Mouse (Mus musculus): ENCODE data around the gene Pde4b. TPM values are rescaled to one million over a fixed set of nuclear protein-coding genes. Genes with fewer than 3 reads are reported as not detected.

Gene Pde4b
- polyA plus RNA-seq, 1 experiment from 2014 or later: 9.9 TPM

DNA sequence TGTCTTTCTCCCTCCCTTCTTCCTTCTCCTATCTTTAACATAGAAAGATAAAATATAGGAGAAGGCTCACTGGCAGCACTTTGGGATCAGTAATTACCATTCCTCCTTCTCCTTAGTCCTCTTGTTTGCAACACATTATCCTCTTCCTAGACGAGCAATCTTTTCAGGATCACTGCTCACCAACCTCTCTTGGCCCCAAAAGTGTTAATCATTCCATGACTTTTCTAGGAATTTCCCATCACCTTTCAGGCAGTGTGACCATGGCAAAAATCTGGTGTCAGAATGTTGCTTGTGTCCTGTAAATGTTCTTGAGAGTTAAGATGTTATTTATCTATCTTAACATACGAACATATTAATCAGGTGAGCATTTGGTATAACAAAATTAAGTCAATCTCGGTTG lies 369.1 kb downstream of the Pde4b start:
- Histone ChIP-seq H3K4me2 (replicated peaks) (no peak overlapping the region), H3K27ac (replicated peaks) (no peak overlapping the region), H3K9me3 (no peaks in the 10 kb centered on the region), H3K4me3 (no peak overlapping the region), H3K27me3 (no peaks in the 10 kb centered on the region), H3K9ac (replicated peaks) (no peak overlapping the region), H3K36me3 (no peaks in the 10 kb centered on the region), H3K4me1 (no peaks in the 10 kb centered on the region)
- WGBS: 70% methylated on average over 3 of the region's 3 CpGs
- no peak for ATAC-seq (ENCODE audit: low FRiP score, low read depth)

DNA sequence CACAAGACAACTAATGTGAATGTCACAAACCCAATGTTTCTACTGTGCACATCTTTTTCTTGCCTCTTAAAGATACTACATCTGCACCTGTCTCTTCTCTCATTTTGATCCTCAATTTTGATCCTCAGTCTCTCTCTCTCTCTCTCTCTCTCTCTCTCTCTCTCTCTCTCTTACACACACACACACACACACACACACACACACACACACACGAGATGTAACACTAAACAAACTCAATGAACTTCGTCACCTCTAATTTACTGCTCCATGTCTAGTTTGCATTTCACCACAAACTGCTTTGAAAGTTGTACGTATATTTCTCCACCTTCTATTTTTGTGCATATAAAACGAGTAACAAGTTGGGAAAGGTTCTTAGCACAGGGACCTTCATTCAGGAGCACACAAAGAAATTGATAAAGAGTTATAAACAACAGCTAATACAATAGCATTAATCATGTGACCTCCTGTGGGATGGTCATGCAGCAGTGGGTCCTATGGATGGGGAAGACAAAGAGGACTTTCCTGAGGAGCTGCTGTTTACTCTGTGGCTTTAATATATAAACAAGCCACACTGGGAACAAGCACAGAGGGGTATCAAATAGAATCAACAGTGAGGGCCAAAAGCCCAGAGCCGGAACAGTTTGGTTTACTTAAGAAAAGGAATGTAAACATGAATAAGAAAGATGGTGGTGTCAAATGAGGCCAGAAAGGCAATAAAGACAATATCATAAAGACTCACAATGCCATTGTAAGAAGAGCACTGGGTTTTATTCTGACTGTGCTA lies 372.1 kb downstream of the Pde4b start:
- Histone ChIP-seq H3K27me3 (no peaks in the 10 kb centered on the region), H3K4me3 (no peak overlapping the region), H3K27ac (replicated peaks) (no peak overlapping the region), H3K9ac (replicated peaks) (no peak overlapping the region), H3K4me1 (no peaks in the 10 kb centered on the region), H3K4me2 (replicated peaks) (no peak overlapping the region), H3K36me3 (no peaks in the 10 kb centered on the region), H3K9me3 (no peaks in the 10 kb centered on the region)
- no peak for ATAC-seq (ENCODE audit: low FRiP score, low read depth)
- WGBS: 66% methylated on average over 5 of the region's 5 CpGs

DNA sequence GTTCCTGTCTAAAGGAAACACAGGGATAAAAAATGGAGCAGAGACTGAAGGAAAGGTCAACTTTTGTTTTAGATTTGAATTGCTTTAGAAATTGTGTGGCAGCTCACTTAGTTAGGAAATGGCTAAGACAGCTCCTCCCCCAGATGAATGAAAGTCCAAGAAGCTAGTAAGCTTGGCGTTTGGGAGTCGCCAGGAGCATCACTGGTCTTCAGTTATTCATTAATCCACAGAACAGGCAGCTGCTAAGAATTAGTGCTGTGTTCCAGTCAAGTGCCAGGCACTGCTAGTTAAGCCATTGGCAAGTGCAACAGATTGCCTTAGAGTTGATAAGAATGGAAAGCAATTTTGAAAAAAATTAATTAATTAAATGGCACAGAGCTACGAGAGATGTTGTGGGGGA lies 390.8 kb downstream of the Pde4b start:
- WGBS: 48% methylated on average over 3 of the region's 3 CpGs
- Histone ChIP-seq H3K9ac (replicated peaks) (no peak overlapping the region), H3K27me3 (no peaks in the 10 kb centered on the region), H3K4me3 (no peak overlapping the region), H3K27ac (replicated peaks) (no peak overlapping the region), H3K36me3 (no peaks in the 10 kb centered on the region), H3K4me2 (replicated peaks) (no peak overlapping the region), H3K9me3 (no peaks in the 10 kb centered on the region), H3K4me1 (no peaks in the 10 kb centered on the region)
- ATAC-seq (ENCODE audit: low FRiP score, low read depth): no peak

DNA sequence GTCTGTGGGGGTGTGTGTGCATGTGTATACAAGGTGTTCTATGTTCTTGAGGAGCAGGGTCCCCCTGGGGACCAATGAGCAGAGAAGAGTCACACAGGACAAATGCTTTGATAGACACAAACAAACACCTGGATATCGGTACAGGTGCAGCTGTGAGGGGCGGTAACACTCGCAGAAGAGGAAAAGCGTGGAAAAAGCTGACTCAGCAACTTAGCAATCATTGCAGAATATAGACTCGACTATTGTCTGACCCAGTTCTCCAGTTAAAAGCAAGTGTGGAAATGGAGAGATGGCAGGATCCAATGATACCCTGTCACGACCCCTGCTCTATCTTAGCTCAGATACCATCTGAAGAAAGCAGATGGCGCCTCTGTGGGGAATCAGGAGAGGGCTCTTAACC lies 391.5 kb downstream of the Pde4b start:
- H3K9me3 ChIP-seq: no peaks in the 10 kb centered on the region
- no peak overlapping the region for H3K4me3 ChIP-seq
- H3K27ac ChIP-seq (replicated peaks): no peak overlapping the region
- no peaks in the 10 kb centered on the region for H3K36me3 ChIP-seq
- H3K4me2 ChIP-seq (replicated peaks): no peak overlapping the region
- H3K9ac ChIP-seq (replicated peaks): no peak overlapping the region
- no peaks in the 10 kb centered on the region for H3K27me3 ChIP-seq
- peaks cover 4% of the 10 kb centered on the region; the same call in 1 of the 2 replicates for H3K4me1 ChIP-seq
- 92% methylated on average over 7 of the region's 7 CpGs for WGBS
- no peak for ATAC-seq (ENCODE audit: low FRiP score, low read depth)

DNA sequence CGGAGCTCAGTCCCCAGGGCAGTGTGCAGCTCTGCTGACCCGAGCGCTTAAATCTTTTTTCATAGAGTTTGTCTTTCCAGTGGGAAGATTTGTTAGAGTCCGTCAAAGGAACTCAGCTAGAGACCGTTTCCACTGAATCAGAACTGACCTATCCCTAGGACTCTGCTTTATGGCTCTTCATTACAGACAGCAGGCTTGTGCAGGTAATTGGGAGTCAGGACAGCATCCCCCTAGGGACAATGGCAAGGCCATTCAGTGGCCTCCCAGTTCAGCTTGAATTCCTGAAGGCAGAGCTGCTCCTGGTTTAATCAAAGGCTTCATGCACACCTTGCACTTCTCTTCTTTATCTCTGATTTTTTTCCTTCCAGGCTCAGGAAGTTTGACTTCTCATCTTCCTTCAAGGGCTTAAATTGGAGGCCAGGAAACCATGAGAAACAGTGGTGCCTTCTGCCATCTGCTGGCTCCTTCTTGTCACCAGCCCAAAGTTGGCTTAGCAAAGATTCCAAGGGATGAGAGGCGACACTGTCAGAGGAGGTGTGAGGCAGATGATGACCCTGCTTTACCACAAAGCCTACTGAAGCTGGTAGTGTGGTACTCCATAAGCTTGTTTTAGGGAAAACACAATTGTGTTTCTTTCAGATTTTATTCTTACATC lies 393.6 kb downstream of the Pde4b start:
- peaks cover 5% of the 10 kb centered on the region; the same call in 1 of the 2 replicates for H3K4me1 ChIP-seq
- WGBS: 62% methylated on average over 6 of the region's 6 CpGs
- no peak for ATAC-seq (ENCODE audit: low FRiP score, low read depth)

DNA sequence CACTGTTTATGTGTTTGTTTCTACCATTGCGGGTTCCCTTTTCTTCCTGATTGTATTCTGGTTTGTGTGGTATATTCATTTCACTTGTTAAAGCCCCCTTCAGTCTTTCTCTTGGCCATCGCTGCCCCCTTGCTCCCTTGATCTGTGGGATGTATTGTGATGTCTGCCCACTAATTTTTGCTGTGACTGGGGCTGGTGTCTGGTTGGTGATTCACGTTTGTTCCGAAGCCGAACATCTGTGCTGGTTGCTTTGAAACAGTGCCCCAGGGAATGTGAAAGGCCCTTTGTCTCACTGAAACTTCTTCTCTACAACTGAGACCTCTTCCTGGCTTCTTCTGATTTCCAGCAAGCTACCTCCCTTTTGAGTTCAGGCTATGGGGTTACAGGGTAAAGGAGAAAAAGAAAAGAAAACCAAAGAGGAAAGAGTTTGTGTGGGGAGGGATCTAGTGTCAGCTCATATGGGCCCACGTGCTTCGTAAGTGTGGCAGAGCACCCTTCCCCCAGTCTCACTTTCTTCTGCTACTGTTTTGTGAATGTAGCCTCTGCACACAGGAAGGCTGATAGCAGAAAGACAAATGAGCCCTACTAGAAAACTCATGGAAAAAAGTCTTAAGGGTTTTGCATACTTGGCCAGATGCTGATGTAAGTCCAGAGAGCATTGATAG lies 396.1 kb downstream of the Pde4b start:
- no peaks in the 10 kb centered on the region for H3K9me3 ChIP-seq
- ATAC-seq (ENCODE audit: low FRiP score, low read depth): no peak
- no peaks in the 10 kb centered on the region for H3K36me3 ChIP-seq
- H3K4me3 ChIP-seq: no peak overlapping the region
- no peak overlapping the region for H3K9ac ChIP-seq (replicated peaks)
- H3K27me3 ChIP-seq: no peaks in the 10 kb centered on the region
- H3K4me1 ChIP-seq: peaks cover 10% of the 10 kb centered on the region
- no peak overlapping the region for H3K4me2 ChIP-seq (replicated peaks)
- H3K27ac ChIP-seq (replicated peaks): no peak overlapping the region
- 46% methylated on average over 7 of the region's 7 CpGs for WGBS

More for the DNA sequence above, 393.6 kb downstream of the Pde4b start:
- Histone ChIP-seq H3K9ac (replicated peaks) (no peak overlapping the region), H3K4me2 (replicated peaks) (no peak overlapping the region), H3K36me3 (no peaks in the 10 kb centered on the region), H3K27ac (replicated peaks) (no peak overlapping the region), H3K9me3 (no peaks in the 10 kb centered on the region), H3K4me3 (no peak overlapping the region), H3K27me3 (no peaks in the 10 kb centered on the region)

DNA sequence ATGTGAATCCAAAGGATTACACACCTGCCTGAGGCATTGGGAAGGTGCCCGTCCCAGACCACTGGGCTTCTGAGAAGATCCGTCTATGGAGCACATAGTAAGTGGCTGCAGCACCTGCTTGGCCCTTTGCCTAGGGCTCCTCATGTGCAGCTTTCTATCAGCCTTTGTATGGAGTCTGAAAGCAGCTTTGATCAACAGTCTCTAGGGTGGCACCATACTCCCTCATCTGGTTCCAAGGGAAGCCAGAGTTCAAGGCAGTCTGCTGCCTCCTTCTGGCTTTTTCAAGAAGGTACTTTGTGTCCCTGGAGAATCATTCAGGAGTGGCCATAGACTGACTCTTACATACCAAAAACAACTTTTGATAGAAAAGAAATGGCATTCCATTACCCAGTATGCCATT lies 397.4 kb downstream of the Pde4b start:
- Histone ChIP-seq H3K4me1 (peaks cover 10% of the 10 kb centered on the region), H3K4me2 (replicated peaks) (no peak overlapping the region), H3K9ac (replicated peaks) (no peak overlapping the region), H3K27ac (replicated peaks) (no peak overlapping the region), H3K27me3 (no peaks in the 10 kb centered on the region), H3K36me3 (no peaks in the 10 kb centered on the region), H3K4me3 (no peak overlapping the region), H3K9me3 (no peaks in the 10 kb centered on the region)
- 92% methylated on average over 2 of the region's 2 CpGs for WGBS
- no peak for ATAC-seq (ENCODE audit: low FRiP score, low read depth)

DNA sequence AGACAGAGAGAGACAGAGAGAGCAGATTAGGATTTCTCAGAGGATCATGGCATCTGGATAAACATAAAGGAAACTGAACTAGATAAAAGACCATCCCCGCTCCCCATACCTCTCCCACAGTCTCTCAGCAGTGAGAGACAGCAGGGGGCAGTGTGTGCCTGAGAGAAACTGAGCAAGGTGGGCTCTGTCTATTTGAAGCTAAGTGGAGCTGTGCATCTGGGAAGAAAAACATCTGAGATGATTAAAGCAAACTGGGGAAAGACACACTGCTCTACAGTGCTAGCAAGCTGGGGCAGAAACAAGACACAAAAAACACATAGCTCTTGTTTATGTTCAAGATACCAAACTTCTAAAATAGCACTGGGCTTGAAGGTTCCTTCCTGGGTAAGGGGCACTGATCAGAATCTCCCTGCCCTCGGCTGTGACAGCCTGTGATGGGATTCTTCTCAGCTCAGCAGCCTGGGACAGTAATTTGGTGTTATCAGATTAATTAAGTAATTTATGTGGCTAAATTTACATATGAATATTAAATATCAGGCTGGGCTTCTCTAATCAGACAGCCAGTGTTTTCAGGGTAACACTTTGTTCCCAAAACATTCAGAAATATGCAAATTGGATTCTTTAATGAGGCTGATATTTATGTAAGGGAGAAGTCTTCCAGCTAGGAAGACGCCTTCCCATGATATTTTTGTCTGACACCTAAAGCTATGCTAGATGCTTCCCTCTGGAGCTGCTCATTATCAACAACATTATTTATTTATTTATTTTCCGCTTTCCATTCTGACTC lies 399.0 kb downstream of the Pde4b start:
- Histone ChIP-seq H3K9me3 (no peaks in the 10 kb centered on the region), H3K9ac (replicated peaks) (no peak overlapping the region), H3K4me3 (no peak overlapping the region), H3K4me2 (replicated peaks) (no peak overlapping the region), H3K27me3 (no peaks in the 10 kb centered on the region), H3K27ac (replicated peaks) (no peak overlapping the region), H3K4me1 (peaks cover 10% of the 10 kb centered on the region), H3K36me3 (no peaks in the 10 kb centered on the region)
- no peak; the same call in 1 of the 2 replicates for ATAC-seq (ENCODE audit: low FRiP score, low read depth)
- WGBS: 54% methylated on average over 4 of the region's 4 CpGs

DNA sequence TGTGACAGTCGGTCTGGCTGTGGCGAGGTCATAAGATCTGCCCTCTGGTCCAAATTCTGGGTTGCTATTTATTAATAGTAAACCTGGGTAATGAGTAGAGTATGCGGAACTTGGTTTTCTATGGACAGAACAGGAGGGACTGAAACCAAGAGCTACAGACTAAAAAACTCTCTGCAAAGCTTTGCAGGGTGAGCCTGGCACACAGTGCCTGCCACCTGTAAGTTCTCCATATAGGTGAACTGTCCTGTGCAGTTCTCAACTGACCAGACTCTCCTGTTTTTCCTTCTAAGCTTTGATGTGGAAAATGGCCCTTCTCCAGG lies 399.5 kb downstream of the Pde4b start:
- no peaks in the 10 kb centered on the region for H3K27me3 ChIP-seq
- 88% methylated on average over 3 of the region's 3 CpGs for WGBS
- no peak overlapping the region for H3K4me2 ChIP-seq (replicated peaks)
- H3K9me3 ChIP-seq: no peaks in the 10 kb centered on the region
- H3K4me3 ChIP-seq: no peak overlapping the region
- H3K4me1 ChIP-seq: peaks cover 10% of the 10 kb centered on the region
- ATAC-seq (ENCODE audit: low FRiP score, low read depth): no peak
- H3K27ac ChIP-seq (replicated peaks): no peak overlapping the region
- no peaks in the 10 kb centered on the region for H3K36me3 ChIP-seq
- H3K9ac ChIP-seq (replicated peaks): no peak overlapping the region

DNA sequence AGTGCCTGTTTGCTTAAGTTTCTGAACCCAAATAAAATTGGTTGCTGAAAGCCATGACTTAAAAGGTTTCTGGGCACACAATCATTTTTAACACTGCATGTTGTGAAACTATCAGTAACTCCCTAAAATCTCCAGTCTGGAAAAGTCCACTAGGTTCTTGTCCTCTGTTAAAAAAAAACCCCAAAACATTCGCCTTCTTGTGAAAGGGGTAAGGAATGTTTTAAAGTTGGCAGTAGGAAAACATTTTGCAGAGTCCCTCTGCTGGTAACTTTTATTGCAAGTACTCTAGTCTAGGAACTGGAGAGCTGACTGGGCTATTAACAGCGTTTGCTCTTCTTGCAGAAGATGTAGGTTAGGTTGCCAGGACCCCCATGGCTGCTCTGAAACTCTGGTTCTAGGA lies 400.7 kb downstream of the Pde4b start:
- ATAC-seq (ENCODE audit: low FRiP score, low read depth): no peak
- no peak overlapping the region for H3K4me3 ChIP-seq
- no peaks in the 10 kb centered on the region for H3K9me3 ChIP-seq
- H3K4me2 ChIP-seq (replicated peaks): no peak overlapping the region
- no peak overlapping the region for H3K9ac ChIP-seq (replicated peaks)
- H3K4me1 ChIP-seq: peaks cover 16% of the 10 kb centered on the region
- H3K27me3 ChIP-seq: no peaks in the 10 kb centered on the region
- no peaks in the 10 kb centered on the region for H3K36me3 ChIP-seq
- no peak overlapping the region for H3K27ac ChIP-seq (replicated peaks)
- 61% methylated on average over 2 of the region's 2 CpGs for WGBS

DNA sequence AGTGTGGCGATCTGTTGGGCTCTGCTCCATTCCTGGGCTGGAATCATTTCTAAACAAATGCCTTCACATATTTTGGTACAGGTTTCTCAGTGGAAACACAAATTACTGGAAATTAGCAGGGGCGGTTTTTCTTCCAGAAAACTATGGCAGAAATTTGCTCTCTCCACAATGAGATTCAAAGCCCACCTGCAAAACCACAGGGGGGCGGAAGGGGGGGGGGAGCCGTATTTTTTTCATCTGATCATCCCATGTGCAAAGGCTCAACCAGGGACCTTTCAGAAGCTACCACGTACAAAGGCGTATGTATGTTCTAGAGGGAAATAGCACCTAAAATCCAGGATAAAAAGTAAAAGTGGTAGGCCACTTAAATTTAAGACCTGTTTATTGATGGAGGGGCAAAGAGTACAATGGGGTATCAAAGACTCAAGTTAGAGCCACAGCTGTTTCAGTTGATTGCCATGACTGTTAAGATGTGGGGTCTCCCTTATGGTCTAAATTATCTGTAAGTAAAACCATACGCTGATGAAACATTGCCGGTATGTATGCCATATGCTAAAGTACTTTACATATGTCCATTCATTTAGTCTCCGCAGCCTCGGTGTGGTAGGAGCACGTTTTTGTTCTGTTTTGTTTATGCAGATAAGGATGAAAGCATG lies 404.3 kb downstream of the Pde4b start:
- H3K4me1 ChIP-seq: peaks cover 7% of the 10 kb centered on the region
- no peak for ATAC-seq (ENCODE audit: low FRiP score, low read depth)
- no peak overlapping the region for H3K4me3 ChIP-seq
- H3K36me3 ChIP-seq: no peaks in the 10 kb centered on the region
- H3K9ac ChIP-seq (replicated peaks): no peak overlapping the region
- no peak overlapping the region for H3K4me2 ChIP-seq (replicated peaks)
- H3K27ac ChIP-seq (replicated peaks): no peak overlapping the region
- no peaks in the 10 kb centered on the region for H3K27me3 ChIP-seq
- H3K9me3 ChIP-seq: no peaks in the 10 kb centered on the region
- 75% methylated on average over 11 of the region's 11 CpGs for WGBS
